Mouse (Mus musculus): ENCODE measurements around the gene Musk.

GRCm38 (mm10) chr4:58358996-58359395 lies 73.2 kb downstream of the Musk start:
- TF ChIP-seq CTCF (IDR thresholded peaks at IDR 0.05; ENCODE audit: low read depth, low read length): no peak
- no peak for TF ChIP-seq POLR2A (IDR thresholded peaks at IDR 0.05; ENCODE audit: borderline replicate concordance, low read depth, low read length)

Measured in bone marrow macrophage, adult 2 months (primary cell).